Mouse (Mus musculus): ENCODE results near the gene Rtn4r.

DNA sequence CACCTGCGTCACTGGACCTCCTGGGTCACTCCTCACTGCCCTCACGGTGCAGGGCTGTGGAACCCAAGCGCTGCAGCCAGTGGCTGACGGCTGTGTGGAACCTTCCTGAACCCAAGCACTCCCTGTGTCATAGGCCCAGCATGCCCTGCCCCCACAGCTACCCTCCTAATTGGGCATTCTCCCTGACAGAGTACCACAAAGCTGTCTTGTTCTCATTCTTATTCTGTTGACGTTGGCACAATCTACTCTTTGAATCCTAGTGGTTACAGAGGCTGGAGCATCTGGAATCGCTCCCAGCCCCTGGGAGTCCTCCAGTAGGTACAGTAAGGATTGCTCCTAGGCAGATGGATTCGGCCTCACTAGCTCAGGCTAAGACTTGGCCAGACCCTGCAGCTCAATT lies 33.1 kb downstream of the Rtn4r start:
- TF ChIP-seq CTCF (conservative IDR thresholded peaks at IDR 0.05 in 1 of 2, IDR thresholded peaks at IDR 0.05 in 1 of 2; ENCODE audit: low read depth in 2 of 2, low read length in 2 of 2) (no peak), USF1 (IDR thresholded peaks at IDR 0.05; ENCODE audit: low read depth, low read length) (no peak), NRF1 (IDR thresholded peaks at IDR 0.05; ENCODE audit: low read depth, low read length) (no peak), POLR2A (IDR thresholded peaks at IDR 0.05; ENCODE audit: low read depth, low read length) (no peak), SIN3A (IDR thresholded peaks at IDR 0.05; ENCODE audit: low read length) (no peak), PAX5 (IDR thresholded peaks at IDR 0.05; ENCODE audit: low read length) (no peak)
